Mouse (Mus musculus) embryo, embryonic 10 days (tissue): ENCODE results near the gene Zzef1.
A peak's percentile ranks its signal among the peaks of the same experiment; 100 is the strongest.
"Not testable (repeated sequence)": the region's sequence is repeated elsewhere in the genome, so short reads cannot be mapped to it uniquely, and the experiment has no call there.

Experiments used
- DNase-seq: peaks from one replicate; pipeline ENCODE4 v3.0.0-alpha.2; 2015; ENCODE audit warnings: low spot score

Zzef1 gene

DNA sequence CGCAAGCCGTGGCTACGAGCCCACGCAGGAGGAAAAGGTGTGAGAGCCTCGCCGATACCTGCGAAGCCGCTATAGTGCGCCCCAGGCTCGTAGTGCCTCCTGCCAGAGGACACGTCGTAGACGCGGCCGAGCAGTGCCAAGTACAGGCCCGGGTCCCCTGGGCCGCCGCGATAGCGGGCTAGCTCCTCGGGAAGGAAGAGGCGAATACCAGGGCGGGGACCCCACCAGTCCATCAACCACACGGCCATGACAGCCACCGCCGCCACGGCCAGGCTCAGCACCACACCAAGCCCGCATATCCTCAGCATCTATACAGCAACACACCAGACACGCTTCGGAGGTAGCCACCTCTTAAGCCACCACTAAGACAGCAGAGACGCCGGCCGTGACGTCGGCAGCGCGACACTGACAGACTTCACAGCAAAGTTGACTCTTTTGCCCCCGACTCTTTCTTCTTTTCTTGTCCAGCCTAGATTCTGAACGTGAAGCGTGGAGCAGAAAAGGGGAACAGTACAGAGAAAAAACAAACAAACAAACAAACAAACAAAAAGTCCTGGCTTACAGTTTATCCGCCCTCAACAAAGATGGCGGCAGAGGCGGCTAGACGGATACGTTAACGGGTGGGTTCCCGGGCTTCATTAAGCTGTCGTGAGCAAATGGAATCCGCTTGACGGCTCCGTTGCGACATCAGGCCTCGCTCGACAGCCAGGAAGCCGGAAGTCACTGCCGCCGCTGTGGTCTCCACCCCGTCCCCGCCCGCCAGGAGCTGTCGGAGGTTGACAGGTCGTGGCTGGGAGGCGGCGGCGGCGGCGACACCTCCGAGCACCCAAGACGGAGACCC, at the start of gene Zzef1, which contains the start of gene Cyb5d2:
Zzef1 (plus strand) TSS at position 772 of the 841 bp plus-strand sequence.
Cyb5d2 (minus strand) TSS at position 688 of the 841 bp plus-strand sequence.
- peak; percentile 98 for DNase-seq

DNA sequence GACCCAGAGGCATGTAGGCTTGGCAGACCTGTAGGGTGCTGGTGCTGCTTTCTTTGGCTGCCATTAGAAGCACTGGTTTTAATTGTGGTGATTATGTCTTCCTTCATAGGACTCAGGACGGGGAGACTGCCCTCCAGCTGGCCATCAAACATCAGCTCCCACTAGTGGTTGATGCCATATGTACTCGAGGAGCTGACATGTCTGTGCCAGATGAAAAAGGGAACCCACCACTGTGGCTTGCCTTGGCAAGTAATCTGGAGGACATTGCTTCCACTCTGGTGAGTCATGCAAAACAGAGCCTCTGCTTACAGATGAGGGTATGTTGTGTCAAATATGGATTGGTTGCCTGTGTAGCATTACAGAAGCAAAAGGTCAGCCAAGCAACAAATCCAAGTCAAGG, 44.1 kb upstream of the Zzef1 start:
- no peak for DNase-seq

DNA sequence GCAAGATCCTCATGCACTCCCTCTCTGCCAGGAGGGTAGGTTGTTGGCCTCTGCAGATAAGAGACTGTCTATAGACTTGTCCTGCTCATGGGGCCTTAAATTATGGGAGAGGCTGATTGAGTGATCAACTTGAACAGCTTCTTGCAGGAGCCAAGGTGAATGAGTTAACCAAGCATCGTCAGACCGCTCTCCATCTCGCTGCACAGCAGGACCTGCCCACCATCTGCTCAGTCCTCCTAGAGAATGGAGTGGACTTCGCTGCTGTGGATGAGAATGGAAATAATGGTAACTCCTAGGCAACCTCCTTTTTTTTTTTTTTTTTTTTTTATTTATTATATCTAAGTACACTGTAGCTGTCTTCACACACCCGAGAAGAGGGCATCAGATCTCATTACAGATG, 37.7 kb upstream of the Zzef1 start:
- DNase-seq, result no peak

DNA sequence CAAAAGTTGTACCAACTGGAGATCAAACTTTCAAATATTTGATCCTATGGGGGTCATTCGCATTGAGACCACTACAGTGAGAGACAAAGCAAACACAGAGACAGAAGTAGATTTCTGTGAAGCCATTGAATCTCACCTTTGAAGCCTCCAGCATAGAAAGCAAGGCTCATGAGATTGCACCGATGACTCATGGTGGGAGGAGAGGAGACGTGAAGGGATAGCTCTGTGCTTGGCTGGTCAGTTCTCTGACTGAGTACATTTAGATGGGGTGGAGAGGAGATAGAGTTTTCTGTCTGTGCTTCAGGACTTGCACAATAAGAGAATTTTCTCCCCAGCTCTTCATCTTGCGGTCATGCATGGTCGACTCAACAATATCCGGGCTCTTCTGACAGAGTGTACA, 36.4 kb upstream of the Zzef1 start:
- no peak for DNase-seq

DNA sequence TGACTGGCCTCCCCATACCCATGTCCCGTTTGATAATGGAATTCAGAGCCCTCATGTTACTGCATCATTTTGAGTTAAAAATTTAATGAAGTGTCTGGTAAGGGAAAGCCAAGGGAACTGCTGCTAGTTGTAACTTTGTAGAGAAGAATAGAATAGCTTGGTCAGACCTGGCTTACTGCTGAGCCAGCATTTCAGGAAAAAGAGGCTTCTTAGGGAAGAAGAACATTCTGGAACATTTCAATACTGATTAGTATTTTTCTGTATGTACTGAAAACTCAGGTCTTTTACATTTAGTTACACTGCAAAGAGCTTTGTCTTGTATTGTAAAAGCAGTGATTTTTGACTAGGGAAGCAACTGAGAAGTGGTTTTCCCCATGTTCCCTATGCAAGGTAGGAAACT, 35.2 kb upstream of the Zzef1 start:
- no peak for DNase-seq

DNA sequence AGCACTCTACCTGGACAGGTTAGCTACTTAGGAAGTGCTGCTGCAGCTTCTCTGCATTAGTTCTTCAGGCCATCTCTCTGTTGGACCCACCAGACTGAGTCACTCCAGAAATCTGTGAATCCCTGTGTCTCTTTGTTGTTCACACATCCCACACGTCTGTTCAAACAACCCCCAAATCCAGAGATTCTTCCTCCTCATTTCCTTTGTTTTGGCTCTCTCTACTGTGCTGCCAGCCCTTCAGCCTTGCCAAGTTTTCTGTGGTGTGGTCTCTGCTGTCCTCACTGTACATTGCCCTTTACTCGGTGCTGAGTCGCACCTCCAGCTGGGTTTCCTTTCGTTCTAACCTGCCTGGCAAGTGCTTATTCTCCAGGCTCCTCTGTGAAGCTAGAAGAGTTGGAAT, 31.8 kb upstream of the Zzef1 start:
- no peak for DNase-seq

DNA sequence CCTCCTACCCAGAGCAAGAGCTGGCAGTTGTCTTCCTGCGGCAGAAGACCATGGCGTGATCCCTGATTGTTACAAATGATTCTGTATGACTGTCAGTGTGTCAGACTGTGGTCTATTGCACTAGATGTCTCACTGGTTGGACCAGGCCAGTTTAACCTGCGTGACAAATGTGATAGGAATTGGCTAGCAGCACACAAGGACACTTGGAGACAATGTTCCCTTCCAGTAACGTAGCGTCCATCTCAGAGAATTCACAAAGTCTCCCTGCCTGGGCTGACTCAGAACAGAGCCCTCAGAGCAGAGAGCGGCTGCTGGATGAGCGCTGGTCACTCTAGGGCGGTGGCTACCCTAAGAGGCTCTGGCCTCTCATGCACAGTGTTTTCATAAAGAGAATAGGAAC, 28.3 kb upstream of the Zzef1 start:
- no peak for DNase-seq

DNA sequence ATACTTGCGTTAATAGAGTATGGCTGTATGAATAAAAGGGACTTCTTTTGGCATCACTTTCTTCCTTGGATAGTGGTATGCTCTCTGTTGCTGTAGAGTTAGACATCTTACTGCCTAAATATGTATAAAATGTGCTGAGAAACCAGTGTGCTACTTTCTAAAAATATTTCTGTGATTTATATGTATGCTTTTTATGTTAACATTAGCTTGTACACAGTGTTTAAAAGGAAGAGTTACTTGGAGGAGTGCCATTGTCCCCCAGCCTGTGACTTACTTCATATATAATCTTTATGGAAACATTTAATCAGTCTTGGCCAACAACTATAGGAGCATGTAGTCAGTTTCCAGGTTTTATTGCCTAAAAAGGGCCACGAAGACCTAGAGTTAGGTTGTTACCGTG, 27.0 kb upstream of the Zzef1 start:
- DNase-seq, result no peak

DNA sequence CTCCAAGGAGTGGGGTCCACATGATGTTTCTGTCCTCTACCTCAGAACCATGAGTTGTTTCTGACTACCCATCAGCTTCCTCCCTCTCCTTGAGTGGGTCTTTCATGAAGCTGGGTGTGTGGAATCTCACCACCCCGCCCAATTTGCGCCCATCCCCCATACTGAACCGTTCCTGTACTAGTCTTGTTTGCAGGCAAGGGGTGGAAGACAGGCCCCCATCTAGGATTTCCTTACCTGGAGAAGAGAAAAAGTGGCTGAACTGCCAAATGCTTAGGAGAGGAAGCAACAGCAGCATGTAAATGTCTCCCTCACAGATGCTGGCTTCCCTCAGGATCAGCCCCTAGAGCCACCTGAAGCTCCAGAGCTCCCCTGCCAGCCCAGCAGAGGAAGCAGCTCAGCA, 25.7 kb upstream of the Zzef1 start:
- DNase-seq, result no peak

DNA sequence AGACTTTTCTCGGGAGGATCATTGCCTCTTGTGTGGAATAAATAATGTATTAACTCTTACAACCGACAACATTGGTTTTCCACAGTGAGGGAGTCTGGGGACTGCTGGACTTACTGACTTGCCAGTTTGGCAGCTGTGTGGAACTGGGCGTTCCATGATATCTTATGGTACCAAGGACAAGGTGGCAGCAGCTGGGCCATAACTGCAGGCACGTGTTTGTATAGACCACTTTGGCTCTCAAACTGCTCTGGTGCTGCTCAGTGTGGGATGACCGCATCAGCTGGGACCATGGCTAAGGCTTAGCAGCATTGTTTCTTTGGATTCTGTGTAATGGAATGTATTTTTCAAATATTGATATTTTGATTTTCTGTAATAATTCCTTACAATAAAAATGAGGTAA, 25.2 kb upstream of the Zzef1 start:
- no peak for DNase-seq

DNA sequence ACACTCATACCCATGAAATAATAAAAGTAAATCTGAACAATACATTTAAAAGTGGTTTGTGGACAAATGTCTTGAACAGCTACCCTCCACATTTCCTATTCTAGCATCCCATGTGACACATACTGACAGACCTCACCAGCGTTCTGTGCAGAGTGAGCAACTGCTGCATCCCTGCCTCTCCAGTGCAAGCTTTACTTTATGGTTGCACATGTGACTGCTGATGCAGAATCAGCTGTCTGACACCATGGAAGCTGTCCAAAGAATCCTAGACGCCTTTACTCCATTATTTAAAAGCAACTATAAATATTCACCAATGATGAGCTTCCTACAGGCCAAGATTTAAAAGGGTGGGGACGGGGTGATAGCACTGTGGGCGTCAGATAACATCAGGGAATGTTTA, 24.6 kb upstream of the Zzef1 start:
- DNase-seq, result no peak

DNA sequence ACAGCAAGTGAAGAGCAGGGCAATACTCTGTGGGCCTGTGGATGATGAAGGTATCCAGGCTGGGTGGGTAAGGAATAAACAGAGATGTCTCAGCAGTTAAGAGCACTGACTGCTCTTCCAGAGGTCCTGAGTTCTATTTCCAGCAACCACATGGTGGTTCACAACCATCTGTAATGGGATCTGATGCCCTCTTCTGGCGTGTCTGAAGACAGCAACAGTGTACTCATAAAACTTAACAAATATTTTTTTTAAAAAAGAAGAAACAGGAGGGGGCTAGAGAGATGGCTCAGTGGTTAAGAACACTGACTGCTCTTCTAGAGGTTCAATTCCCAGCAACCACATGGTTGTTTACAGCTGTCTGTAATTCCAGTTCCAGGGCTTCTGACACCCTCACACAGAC, 23.4 kb upstream of the Zzef1 start:
- not testable (repeated sequence) for DNase-seq

DNA sequence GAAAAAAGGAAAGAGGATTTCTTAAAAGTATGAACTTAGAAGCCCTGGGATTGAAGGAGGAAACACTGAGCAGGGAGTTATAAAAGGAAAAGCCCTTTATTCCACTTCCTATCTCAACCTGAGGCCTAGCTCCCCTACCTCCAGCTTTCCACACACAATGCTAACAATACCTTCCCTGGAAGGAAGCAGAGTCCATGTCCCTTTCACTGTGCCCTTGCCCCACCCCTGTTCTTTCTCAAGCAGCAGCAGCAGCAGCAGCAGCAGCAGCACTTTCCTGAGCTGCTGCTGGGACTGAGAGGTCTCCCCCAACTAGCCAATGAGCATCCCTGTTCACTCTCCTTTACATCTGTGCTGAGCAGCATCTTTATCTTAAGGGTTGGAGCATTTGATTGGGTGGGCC, 17.1 kb upstream of the Zzef1 start:
- no peak for DNase-seq

DNA sequence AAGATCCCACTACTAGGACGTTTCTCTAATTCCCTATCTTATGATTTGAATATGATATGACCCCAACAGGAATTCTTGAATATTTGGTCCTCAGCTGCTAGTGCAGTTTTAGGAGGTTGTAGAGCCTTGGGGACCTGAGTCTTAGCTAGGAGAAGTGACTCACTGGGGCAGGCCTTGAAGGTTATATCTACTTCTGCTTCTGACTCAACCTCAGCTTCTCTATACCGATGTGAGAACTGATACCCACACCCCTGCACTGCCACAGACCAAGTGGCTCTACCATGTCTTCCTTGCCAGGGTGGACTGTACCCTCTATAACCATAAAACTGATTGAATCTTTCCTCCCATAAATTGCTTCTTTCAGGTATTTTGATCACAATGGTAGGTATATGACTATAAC, 13.9 kb upstream of the Zzef1 start:
- no peak for DNase-seq

DNA sequence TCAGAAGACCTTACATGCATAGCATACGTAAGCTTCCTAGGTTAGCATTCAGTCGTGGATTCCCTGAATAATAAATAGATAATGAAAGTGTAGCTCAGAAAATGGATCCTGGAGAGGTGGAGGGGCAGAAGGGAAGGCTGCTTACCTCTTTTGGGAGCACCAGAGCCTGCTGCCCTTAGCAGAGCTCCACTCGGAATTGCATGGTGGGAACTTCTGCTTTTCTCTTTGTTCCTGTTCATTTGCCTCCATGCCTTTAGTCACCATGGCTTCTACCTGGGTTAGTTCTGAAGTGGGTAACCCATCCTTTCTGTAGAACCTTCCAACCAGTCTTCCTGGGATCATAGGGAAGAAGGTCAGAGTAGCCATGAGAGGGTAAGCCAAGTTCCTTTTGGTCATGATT, 13.5 kb upstream of the Zzef1 start:
- no peak for DNase-seq

DNA sequence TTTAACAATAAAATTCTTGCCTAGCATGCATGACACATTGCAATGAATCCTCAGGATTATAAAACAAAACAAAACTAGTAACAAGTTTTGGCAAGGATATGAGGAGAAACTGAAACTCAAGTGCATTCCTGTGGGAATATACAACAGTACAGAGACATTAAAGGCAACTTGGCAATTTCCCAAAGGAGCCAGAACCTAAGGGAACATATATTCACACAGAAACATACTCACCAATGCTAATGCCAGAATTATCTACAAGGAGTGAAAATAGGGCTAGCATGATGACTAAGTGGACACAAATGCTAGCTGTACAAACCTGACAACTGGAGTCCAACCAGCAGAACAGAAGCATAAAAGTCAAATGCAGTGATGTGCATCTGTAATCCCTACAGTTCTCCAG, 4.0 kb upstream of the Zzef1 start:
- no peak for DNase-seq

DNA sequence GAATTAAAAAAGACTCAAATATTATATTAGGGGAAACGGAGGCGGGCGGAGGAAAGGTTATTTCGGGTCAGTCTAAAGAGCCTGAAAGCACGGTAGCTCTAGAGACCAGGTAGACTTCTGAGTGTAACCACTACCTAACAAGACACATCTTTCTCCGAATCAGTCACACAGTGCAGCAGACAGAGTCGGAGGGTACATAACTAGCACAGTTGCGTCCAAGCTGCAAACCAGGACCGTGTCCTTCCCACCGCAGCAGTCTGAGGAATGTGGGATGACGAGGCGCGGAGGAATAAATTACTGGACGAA, 924 bp upstream of the Zzef1 start:
- peak; percentile 49 for DNase-seq

DNA sequence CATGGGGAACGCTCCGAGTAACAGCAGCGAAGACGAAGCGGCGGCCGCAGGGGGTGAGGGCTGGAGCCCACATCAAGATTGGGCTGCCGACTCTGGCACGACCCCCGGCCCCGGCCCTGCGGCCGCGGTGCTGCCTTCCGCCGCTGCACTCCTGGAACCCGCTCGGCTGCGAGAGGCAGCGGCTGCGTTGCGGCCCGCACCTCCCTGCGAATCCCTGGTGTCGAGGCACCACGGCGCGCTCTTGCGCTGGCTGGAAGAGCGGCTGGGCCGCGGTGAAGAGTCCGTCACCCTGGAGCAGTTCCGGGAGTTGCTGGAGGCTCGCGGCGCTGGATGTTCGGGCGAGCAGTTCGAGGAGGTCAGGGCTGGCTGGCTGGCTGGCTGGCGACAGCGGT, 266 bp downstream of the Zzef1 start:
- DNase-seq, result peak; percentile 20

DNA sequence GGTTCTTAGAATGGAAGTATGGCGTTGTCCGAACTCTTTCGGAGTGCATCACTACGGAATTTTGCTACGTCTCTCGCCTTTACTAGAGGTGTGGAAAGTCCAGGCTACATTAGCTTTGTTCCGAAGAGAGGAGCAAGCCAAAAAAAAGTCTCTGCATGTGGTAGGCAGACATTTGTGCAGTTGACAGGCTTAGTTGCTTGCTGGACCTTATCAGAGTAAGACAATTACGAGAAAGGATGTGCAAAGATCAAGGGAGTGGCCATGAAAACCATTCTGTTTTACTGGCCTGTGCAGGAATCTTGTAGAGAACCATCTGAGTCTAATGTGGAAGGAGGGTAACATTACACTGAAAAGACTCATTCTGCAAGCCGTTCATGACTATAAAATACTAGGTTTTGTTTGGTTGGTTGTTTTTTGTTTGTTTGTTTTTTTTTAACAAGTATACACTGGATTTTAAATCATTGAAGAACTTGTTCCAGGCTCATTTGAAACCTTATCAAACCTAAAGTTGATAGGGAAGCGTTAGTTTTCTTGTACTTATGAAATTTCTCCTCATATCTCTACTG, 830 bp downstream of the Zzef1 start:
- no peak for DNase-seq

DNA sequence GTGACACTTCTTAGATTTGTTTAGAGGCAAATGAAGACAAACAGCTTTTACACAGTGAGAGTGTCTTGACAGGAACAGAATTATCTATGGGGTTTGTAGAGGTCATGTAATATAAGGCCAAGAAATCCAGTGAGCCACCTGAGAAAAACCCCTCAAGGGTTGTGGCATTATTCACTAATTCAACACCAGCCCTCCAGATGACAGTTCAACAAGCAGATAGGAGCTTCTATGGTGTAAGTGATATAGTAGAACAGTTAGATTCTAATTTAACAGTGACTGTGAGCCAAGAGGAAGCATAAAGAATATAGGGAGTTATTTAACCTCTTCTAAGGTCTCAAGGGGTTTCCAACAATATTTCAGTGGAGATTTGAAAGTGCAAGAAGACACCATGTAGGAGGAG, 2.1 kb downstream of the Zzef1 start:
- no peak for DNase-seq

DNA sequence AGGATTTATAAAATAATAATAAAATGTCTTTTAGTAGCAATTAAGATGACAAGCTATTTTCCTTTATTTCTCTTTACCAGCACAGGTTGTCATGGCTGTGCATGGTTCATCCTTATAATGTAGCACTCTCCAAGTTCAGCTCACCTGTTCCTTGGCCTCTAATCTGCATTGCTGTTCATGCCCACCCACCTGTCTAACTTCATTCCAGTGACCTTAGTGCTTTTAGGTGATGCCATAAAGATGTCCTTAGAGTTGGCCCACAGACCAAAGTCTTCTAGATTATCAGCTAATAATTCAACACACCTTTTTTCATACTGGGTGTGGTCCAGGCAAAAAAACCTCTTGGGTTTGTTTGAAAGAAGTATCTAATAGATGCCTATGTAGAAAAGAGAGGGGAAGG, 5.2 kb downstream of the Zzef1 start:
- no peak for DNase-seq

DNA sequence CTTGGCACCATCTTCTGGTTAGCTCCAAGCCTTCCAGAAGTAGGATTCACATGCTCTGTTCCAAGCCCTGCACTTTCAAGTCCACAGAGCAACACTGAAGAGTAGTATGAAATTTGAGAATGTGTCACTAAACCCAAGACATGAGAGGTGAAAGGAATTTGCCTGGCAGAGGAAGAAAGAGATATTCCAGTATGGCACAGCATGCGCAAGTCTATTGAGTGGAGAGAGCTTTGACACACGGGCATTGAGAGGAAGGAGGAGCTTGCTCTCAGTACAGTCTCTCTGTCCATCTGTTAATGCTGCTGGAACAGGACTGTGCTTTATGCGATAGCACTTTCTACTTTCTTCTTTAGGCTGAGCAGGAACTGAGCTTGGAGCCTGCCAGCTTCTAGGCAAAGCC, 7.0 kb downstream of the Zzef1 start:
- no peak for DNase-seq

DNA sequence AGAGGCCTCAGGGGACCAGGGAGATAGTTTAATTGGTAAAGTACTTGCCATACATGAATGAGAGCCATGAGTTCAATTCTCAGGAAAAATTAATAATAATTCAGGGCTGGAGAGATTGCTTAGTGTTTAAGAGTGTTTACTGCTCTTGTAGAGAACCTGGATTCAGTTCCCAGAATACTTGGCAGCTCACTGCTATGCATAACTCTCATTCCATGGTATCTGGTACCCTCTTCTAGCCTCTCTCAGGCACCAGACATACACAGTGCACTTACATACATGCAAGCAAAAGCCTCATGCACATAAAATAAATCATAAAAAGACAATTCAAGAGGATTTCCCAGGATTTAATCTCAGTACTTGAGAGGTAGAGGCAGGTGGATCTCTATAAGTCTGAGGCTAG, 8.6 kb downstream of the Zzef1 start:
- no peak for DNase-seq

DNA sequence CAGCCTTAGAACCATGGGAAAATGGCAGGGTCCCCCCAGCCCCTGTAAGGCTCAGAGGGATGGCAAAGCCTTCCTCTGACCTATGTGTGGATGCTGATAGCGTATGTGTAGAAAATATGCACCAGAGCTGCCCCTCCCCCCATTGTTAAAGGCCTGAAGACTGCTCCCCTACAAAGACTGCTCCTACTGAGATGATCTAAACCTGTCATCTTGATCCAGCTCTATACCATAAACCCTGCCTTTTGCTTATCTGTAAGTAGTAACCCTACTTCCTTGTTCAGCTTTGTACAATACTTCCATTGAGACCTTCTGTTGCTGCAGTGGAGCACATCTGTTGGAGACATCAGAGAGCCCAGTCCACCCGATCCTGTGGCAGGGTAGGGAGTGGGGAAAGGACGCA, 9.2 kb downstream of the Zzef1 start:
- DNase-seq, result no peak
